Mouse (Mus musculus) forebrain, postnatal 0 days (tissue): ENCODE data around the gene Fbxo2. TPM values are rescaled to one million over a fixed set of nuclear protein-coding genes. Genes with fewer than 3 reads are reported as not detected.

Source experiments
- ATAC-seq: fragments of 200-750 bp; cut with Nextera tagmentation; 2 replicates; pipeline ENCODE4 v1.8.0; 2017; ENCODE audit warnings: mild to moderate bottlenecking, moderate library complexity
- DNase-seq: peaks from one replicate; pipeline ENCODE4 v3.0.0-alpha.2; 2015
- H3K27ac ChIP-seq: fragments of 300-500 bp; sonication (generic); 2 replicates; pipeline ENCODE4 v1.5.1; 2014; ENCODE audit warnings: low read depth, mild to moderate bottlenecking, antibody characterized with exemption, low read length, moderate library complexity, mixed read lengths
- H3K27me3 ChIP-seq: fragments of 300-500 bp; sonication (generic); 2 replicates; pipeline ENCODE4 v1.6.1; 2014; ENCODE audit warnings: mild to moderate bottlenecking, low read length, mixed read lengths; ENCODE audit not compliant: insufficient read depth
- H3K36me3 ChIP-seq: fragments of 300-500 bp; sonication (generic); 2 replicates; pipeline ENCODE4 v1.6.1; 2014; ENCODE audit warnings: mild to moderate bottlenecking, moderate library complexity; ENCODE audit not compliant: insufficient read depth
- H3K4me1 ChIP-seq: fragments of 300-500 bp; sonication (generic); 2 replicates; pipeline ENCODE4 v1.6.1; 2014; ENCODE audit warnings: antibody characterized with exemption; ENCODE audit not compliant: insufficient read depth
- H3K4me2 ChIP-seq: fragments of 300-500 bp; sonication (generic); 2 replicates; pipeline ENCODE4 v1.6.1; 2014; ENCODE audit warnings: low read depth, mild to moderate bottlenecking, moderate library complexity
- H3K4me3 ChIP-seq: fragments of 300-500 bp; sonication (generic); 2 replicates; pipeline ENCODE4 v1.5.1; 2014; ENCODE audit warnings: low read depth, low read length, mixed read lengths
- H3K9ac ChIP-seq: fragments of 300-500 bp; sonication (generic); 2 replicates; pipeline ENCODE4 v1.6.1; 2014; ENCODE audit warnings: mild to moderate bottlenecking
- H3K9me3 ChIP-seq: fragments of 300-500 bp; sonication (generic); 2 replicates; pipeline ENCODE4 v1.6.1; 2016; ENCODE audit warnings: low read length
- CTCF ChIP-seq: sonication (generic); IDR thresholded peaks from 2 replicates; pipeline ENCODE4 v1.5.1; 2016; ENCODE audit warnings: antibody characterized with exemption, control low read depth, low read depth
- WGBS: fragments of 180-500 bp; shearing (Covaris S2); extraction: QIAGEN DNeasy Blood & Tissue Kit; methylation state at CpG from one replicate; pipeline ENCODE4 v1.1.7; 2014; 5-methylcytosine and 5-hydroxymethylcytosine counted together
- polyA plus RNA-seq: library from polyadenylated mRNA; unstranded; fragments of >200 nt; fragmentation: Nextera tagmentation; extraction: Ambion mirVana; gene quantifications from 2 replicates; pipeline ENCODE4 v1.2.1, GENCODE M21; 2015
- total RNA-seq: library from RNA; depleted of rRNA; stranded (reverse); fragments of >200 nt; gene quantifications from 2 replicates; pipeline ENCODE4 v1.2.3, GENCODE M21; 2014

The Fbxo2 gene
- total and polyA plus RNA-seq, 2 experiments from 2014 or later, result 11.9 to 15.6 TPM

DNA sequence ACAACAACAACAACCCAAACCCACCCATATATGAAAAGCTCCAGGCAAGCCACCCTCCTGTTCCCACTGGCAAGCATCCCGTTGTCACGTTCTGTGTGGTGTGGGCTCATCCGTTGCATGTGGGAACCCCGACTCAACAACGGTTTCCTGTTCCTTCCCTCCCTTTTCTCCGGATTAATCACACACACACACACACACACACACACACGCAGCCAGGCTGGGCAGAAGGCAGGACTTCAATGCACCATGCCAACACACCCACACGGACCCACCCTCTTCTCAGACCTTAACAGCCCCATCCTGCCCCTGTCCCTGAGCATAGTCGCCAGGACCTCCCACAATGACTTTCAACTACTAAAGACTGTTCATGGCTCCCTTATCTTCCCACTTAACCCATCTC lies 39.9 kb upstream of the Fbxo2 start:
- no peaks in the 10 kb centered on the region for H3K36me3 ChIP-seq
- H3K4me3 ChIP-seq, result no peak overlapping the region
- H3K4me1 ChIP-seq, result peaks cover 20% of the 10 kb centered on the region; the same call in 1 of the 2 replicates
- H3K4me2 ChIP-seq, result no peak overlapping the region
- no peak overlapping the region for H3K9ac ChIP-seq
- H3K27ac ChIP-seq, result peak overlapping the region; percentile 78
- WGBS, result 44% methylated on average over 9 of the region's 9 CpGs
- H3K27me3 ChIP-seq, result no peaks in the 10 kb centered on the region
- H3K9me3 ChIP-seq, result no peaks in the 10 kb centered on the region
- ATAC-seq (no peak), DNase-seq (no peak)
- no peak for TF ChIP-seq CTCF

DNA sequence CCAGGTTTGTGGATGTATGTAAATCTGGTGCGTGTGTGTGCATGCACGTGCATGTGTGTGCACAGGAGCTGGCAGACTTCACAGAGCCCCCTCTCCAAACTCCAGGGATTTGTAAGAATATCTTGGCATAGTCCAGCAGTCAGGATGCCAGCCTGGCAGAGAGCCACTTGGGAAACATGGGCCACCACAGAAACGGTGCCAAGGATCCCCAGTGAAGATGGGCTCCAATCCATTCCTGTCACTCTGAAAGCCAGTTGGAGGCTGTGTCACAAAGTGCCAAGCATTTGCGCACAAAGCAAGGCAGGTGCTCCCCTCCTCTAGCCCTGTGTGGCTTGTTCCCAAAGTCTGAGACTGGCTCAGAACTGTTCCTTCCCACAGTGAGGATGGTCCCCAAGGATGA lies 39.1 kb upstream of the Fbxo2 start:
- no peak overlapping the region for H3K4me2 ChIP-seq

DNA sequence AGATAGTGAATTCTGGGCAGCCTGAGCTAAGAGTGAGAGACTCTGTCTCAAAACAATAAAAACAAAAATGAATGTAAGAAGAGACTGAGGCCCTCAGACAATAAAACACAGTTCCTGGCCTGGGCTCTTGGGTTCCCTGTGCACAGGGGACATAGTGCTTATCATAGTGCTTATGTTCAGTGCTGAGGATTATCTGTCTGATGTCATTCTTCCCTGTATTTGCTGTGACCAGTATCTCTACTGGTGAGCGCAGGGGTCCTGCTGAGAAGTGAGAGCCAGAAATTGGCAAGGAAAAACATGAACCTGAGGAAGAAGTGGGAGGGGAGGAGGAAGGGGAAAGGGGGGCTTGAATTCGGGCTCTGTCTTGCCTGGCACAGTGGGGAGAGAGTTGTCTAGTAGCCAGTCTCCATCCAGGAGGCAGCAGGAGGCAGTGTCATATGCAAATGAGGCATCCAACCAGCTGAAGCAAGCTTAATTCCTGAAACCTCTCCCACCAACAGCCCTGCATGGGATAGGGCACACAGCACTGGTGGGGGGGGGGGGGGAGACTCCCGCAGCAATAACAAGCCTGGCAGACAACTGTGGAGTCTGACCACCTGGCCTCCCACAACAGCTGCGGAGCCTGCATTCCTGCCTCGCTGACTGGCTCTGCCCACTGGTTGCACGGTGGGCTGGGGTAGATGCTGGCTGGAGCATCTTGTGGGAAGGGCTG lies 38.3 kb upstream of the Fbxo2 start:
- no peak overlapping the region for H3K9ac ChIP-seq
- no peak overlapping the region for H3K4me3 ChIP-seq
- H3K4me2 ChIP-seq, result no peak overlapping the region
- H3K27ac ChIP-seq, result peak overlapping the region; percentile 78
- H3K36me3 ChIP-seq, result no peaks in the 10 kb centered on the region
- 3% methylated on average over 5 of the region's 6 CpGs for WGBS
- H3K9me3 ChIP-seq, result no peaks in the 10 kb centered on the region
- H3K27me3 ChIP-seq, result no peaks in the 10 kb centered on the region
- no peak for TF ChIP-seq CTCF
- ATAC-seq, result peak; percentile 75
- peak; percentile 59 for DNase-seq
- peaks cover 20% of the 10 kb centered on the region; the same call in 1 of the 2 replicates for H3K4me1 ChIP-seq

More for the DNA sequence above, 39.1 kb upstream of the Fbxo2 start:
- H3K4me3 ChIP-seq, result no peak overlapping the region
- H3K27ac ChIP-seq, result peak overlapping the region; percentile 78
- 26% methylated on average over 4 of the region's 4 CpGs for WGBS
- no peak overlapping the region for H3K9ac ChIP-seq
- peaks cover 20% of the 10 kb centered on the region; the same call in 1 of the 2 replicates for H3K4me1 ChIP-seq
- H3K9me3 ChIP-seq, result no peaks in the 10 kb centered on the region
- DNase-seq, result peak; percentile 94
- no peak for TF ChIP-seq CTCF
- no peaks in the 10 kb centered on the region for H3K27me3 ChIP-seq
- peak; percentile 73 for ATAC-seq
- H3K36me3 ChIP-seq, result no peaks in the 10 kb centered on the region

DNA sequence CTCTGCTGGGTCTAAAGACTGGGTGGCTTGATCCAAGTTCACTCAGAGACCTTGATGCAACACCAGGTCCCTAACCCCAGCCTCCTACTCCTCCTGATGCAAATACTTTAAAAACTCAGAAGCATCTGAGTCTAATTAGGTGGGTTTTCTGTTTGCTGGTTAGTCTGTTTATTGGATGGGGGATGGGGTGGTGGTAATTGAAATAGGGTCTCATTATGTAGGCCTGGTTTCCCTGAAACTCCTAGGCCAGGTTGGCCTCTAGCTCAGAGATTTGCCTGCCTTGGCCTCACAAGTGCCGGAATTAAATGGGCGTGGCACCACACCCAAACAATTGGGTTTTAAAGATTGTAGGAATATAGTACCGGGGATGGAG lies 37.7 kb upstream of the Fbxo2 start:
- no peak for TF ChIP-seq CTCF
- Histone ChIP-seq H3K27ac (peak overlapping the region; percentile 78), H3K4me3 (no peak overlapping the region), H3K9me3 (no peaks in the 10 kb centered on the region), H3K36me3 (no peaks in the 10 kb centered on the region), H3K9ac (no peak overlapping the region), H3K4me2 (no peak overlapping the region), H3K27me3 (no peaks in the 10 kb centered on the region), H3K4me1 (peaks cover 20% of the 10 kb centered on the region; the same call in 1 of the 2 replicates)
- ATAC-seq (no peak), DNase-seq (no peak)
- 39% methylated on average over 3 of the region's 3 CpGs for WGBS

DNA sequence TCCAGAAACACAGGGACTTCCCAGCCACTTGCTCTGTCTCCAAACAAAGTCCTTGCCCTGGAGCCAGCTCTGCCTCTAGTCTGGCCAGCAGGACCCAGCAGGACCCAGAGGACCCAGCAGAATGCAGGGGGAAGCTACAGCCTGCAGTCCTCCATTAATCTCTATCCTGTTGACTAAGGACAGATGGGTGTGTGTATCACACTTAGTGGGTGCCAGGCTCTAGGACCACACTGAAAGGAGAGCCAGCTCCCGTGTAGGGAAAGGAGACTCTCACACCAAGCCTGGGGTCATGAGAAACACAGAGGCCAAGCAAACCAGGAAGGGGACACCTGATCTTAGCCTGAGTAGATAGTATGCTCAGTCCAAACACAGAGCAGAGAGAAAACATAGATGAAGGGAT lies 32.2 kb upstream of the Fbxo2 start:
- no peaks in the 10 kb centered on the region for H3K9me3 ChIP-seq
- H3K36me3 ChIP-seq, result no peaks in the 10 kb centered on the region
- peaks cover 19% of the 10 kb centered on the region for H3K4me1 ChIP-seq
- ATAC-seq (no peak), DNase-seq (no peak)
- H3K27ac ChIP-seq, result peak overlapping the region; percentile 47; the same call in 1 of the 2 replicates
- peak overlapping the region; percentile 81 for H3K4me2 ChIP-seq
- H3K9ac ChIP-seq, result 0 out of 2 replicates have a peak overlapping the region, but pooled peaks have one; percentile 15
- TF ChIP-seq CTCF, result no peak
- 43% methylated on average over 1 of the region's 1 CpGs for WGBS
- H3K4me3 ChIP-seq, result no peak overlapping the region
- H3K27me3 ChIP-seq, result no peaks in the 10 kb centered on the region

DNA sequence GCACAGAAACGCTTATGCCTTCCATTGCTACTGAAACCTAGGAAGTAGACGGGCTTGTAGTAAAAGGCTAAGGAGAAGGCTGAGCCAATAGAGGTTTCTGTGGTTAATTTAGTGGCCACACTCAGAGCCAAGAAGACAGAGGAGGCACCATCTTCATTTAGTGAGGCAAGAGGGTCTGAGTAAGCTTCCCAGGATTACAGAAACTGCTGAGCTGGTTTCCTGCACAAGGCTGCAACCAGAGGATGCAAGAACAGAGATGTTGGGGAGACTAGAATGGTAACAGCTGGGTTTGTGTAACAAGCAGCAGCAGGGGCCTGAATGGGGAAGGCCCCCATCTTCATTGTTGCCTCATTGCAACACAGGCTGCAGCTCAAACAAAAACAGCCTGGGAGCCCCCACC lies 31.7 kb upstream of the Fbxo2 start:
- WGBS, result 68% methylated on average over 2 of the region's 2 CpGs

DNA sequence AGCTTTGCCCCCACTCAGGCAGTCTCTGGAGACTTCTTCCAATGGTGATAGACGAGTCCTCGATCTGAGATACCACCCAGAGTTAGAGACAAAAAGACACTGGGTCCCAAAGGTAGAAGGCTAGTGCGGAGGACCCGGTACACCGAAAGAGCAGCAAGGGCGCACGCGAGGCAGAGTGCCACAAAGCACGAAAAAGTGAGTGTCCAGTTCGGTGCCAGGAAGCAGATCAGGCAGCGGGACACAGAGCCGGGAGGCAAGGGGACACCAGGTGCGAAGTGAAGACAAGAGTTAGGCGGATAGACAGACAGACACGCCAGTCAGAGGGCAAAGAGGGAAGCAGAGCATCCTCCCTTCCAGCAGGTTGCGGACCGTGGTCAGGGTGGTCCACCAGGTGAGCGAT lies 30.3 kb upstream of the Fbxo2 start, which contains the start of gene Mad2l2:
Gene Mad2l2 (plus strand): TSS at position 252 of the 400 bp plus-strand sequence.
- Histone ChIP-seq H3K4me3 (peak within 1 kb of the TSS; percentile 87), H3K4me1 (peaks cover 18% of the 10 kb centered on the region), H3K9me3 (no peaks in the 10 kb centered on the region), H3K36me3 (no peaks in the 10 kb centered on the region), H3K27ac (peak within 1 kb of the TSS; percentile 97), H3K9ac (peak within 1 kb of the TSS; percentile 99), H3K27me3 (no peaks in the 10 kb centered on the region), H3K4me2 (peak within 1 kb of the TSS; percentile 81)
- WGBS, result 2% methylated on average over 17 of the region's 18 CpGs
- peak; percentile 9; the same call in 1 of the 2 replicates for ATAC-seq
- no peak; the same call in 1 of the 2 replicates for TF ChIP-seq CTCF
- peak; percentile 65 for DNase-seq

More for the DNA sequence above, 31.7 kb upstream of the Fbxo2 start:
- no peaks in the 10 kb centered on the region for H3K27me3 ChIP-seq
- H3K27ac ChIP-seq, result peak overlapping the region; percentile 47; the same call in 1 of the 2 replicates
- ATAC-seq (no peak), DNase-seq (no peak)
- peaks cover 19% of the 10 kb centered on the region for H3K4me1 ChIP-seq
- no peaks in the 10 kb centered on the region for H3K9me3 ChIP-seq
- no peak for TF ChIP-seq CTCF
- H3K4me2 ChIP-seq, result peak overlapping the region; percentile 81
- peak overlapping the region; percentile 99; the same call in 1 of the 2 replicates for H3K9ac ChIP-seq
- no peaks in the 10 kb centered on the region for H3K36me3 ChIP-seq
- H3K4me3 ChIP-seq, result peak overlapping the region; percentile 87; the same call in 1 of the 2 replicates
